Mouse (Mus musculus): ENCODE results near the gene Atp8b2. TPM values are rescaled to one million over a fixed set of nuclear protein-coding genes. Genes with fewer than 3 reads are reported as not detected.

Gene Atp8b2
- polyA plus RNA-seq (2012; rRNA removed) = 112 and 117 TPM in 2 replicates

DNA sequence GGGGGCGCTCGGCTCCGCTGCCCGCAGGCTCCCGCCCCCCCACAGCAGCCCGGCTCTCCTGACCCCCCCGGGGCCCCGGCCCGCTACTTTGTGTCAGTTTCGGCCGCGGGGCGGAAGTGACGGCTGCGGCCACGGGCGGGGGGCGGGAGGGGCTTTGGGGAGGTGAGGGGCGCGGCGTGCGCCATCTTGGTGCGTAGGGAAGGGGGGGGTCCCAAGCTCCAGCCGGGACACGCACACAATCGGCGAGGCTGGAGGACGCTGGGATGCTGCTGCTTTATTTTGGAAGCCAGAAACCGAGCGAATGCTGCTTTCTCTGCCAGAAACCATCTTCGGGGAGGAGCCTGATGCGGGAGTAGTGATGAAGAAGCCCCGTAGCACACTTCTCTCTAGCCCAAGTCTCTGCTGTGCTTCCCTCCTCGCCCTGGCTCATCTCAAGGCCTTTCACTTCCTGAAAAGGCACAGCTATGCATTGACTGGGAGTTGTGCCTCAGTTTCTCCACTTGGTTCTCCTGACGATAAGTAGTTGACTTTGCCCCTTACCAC is at the start of gene Atp8b2:
TSS of gene Atp8b2 (minus strand) at position 288 of the 543 bp plus-strand sequence.
- peaks cover 5% of the 10 kb centered on the region for H3K4me1 ChIP-seq (ENCODE audit: control insufficient read depth, insufficient read depth, low read length)
- TF ChIP-seq POLR2A (IDR thresholded peaks at IDR 0.05; ENCODE audit: extremely low read depth, insufficient read depth, low read length) = peak; percentile 79
- no peak for TF ChIP-seq CTCF (IDR thresholded peaks at IDR 0.05; ENCODE audit: extremely low read depth, insufficient read depth, low read length)
- H3K27ac ChIP-seq (ENCODE audit: insufficient read depth, low read length) = peak within 1 kb of the TSS; percentile 83
- peak within 1 kb of the TSS; percentile 73 for H3K4me3 ChIP-seq (ENCODE audit: insufficient read depth, low read length)

DNA sequence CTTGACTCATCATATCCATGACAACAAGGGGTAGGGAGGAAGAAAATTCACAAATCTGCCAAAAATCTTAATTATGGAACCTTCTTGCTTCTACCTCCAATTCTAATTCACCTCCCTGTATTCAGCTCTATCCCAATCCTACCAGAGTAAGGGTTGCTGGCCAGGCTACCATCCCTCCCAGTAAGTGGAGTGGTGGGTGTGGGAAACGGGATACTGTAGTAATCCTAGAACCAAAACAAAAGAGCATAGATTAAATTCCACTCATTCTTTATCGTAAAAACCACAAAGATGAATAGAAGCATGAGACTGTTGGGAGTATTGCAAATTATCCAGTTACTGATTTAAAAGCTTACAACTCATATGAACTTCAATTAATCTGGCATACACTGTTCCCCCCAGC is 47.0 kb upstream of the Atp8b2 start:
- no peak overlapping the region for H3K4me3 ChIP-seq (ENCODE audit: insufficient read depth, low read length)
- H3K27ac ChIP-seq (ENCODE audit: insufficient read depth, low read length) = no peak overlapping the region
- H3K4me1 ChIP-seq (ENCODE audit: control insufficient read depth, insufficient read depth, low read length) = no peaks in the 10 kb centered on the region; the same call in 1 of the 2 replicates
- no peak for TF ChIP-seq CTCF (IDR thresholded peaks at IDR 0.05; ENCODE audit: extremely low read depth, insufficient read depth, low read length)
- no peak for TF ChIP-seq POLR2A (IDR thresholded peaks at IDR 0.05; ENCODE audit: extremely low read depth, insufficient read depth, low read length)

DNA sequence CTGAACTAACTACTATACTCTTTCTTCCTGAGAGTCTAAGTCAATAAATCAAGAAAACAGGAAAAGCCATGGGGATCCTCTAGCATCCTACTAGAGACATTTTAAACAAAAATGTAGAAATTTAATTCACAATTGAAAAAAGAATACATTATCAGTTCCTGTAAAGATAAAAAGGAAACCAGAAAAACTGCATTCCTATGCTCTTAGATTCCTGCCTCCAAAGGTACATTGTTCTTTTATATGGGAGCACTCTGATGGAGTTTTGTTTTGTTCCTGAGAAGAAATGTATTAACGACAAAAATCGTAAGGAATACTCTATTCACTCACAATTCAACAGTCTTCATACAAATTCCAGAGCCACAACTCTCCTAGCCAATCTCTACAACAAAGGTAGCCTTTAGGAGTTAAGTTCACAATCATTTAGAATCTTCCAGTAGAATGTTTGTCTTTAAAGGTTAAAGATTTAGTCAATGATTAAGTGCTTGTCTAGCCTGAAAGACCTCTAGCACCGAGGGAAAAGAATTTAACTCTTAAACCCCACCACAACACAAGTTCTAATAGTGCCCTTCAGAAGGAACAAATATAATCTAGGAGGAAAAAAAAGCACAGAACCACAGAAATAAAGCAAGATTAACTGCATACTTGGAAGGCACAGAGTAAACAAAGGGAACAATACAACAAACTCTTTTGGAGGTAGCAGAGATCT is 40.9 kb upstream of the Atp8b2 start:
- Histone ChIP-seq H3K27ac (ENCODE audit: insufficient read depth, low read length) (no peak overlapping the region), H3K4me1 (ENCODE audit: control insufficient read depth, insufficient read depth, low read length) (peaks cover 2% of the 10 kb centered on the region; the same call in 1 of the 2 replicates), H3K4me3 (ENCODE audit: insufficient read depth, low read length) (no peak overlapping the region)
- TF ChIP-seq POLR2A (IDR thresholded peaks at IDR 0.05; ENCODE audit: extremely low read depth, insufficient read depth, low read length) = no peak
- TF ChIP-seq CTCF (IDR thresholded peaks at IDR 0.05; ENCODE audit: extremely low read depth, insufficient read depth, low read length) = no peak

DNA sequence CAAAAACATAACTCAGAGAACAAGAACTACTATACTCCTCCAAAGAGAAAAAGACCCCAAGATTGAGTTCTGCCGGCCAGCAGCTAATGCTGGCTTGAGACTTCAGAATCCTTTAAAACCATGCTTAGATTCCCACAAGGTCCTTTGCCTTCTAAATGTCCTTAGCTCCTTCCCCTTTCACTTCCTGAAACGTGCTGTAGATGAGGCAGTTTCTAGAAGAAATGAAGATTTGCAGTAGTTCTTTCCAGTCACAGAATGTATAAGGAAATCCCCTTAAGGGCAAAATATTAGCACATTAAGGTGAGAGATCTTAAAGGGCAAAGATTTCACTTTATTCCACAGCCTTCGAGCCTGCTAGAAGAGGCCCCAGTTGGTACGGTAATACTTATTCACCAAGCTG is 36.5 kb upstream of the Atp8b2 start:
- TF ChIP-seq POLR2A (IDR thresholded peaks at IDR 0.05; ENCODE audit: extremely low read depth, insufficient read depth, low read length) (no peak), CTCF (IDR thresholded peaks at IDR 0.05; ENCODE audit: extremely low read depth, insufficient read depth, low read length) (no peak)
- H3K4me1 ChIP-seq (ENCODE audit: control insufficient read depth, insufficient read depth, low read length) = peaks cover 3% of the 10 kb centered on the region; the same call in 1 of the 2 replicates
- no peak overlapping the region for H3K4me3 ChIP-seq (ENCODE audit: insufficient read depth, low read length)
- no peak overlapping the region for H3K27ac ChIP-seq (ENCODE audit: insufficient read depth, low read length)

DNA sequence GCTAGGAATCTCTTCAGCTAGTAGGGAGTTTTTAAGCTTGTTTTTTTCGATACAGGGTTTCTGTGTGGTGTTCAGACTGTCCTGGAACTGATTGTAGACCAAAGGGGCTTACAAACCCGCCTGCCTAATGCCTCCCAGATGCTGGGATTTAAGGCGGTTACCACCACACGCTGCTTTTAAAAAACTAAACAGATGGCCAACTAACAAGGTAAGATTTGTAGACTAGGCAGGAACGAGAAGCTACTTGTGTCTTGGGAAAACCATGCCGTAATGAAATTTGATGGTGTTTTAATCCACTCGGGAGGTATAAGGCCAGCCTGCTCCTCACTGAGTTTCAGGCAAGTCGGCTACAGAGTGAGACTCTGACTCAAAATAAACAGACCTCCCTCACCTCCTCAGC is 35.8 kb upstream of the Atp8b2 start:
- Histone ChIP-seq H3K27ac (ENCODE audit: insufficient read depth, low read length) (peak overlapping the region; percentile 30; the same call in 1 of the 2 replicates), H3K4me1 (ENCODE audit: control insufficient read depth, insufficient read depth, low read length) (peaks cover 3% of the 10 kb centered on the region; the same call in 1 of the 2 replicates), H3K4me3 (ENCODE audit: insufficient read depth, low read length) (peak overlapping the region; percentile 58; the same call in 1 of the 2 replicates)
- TF ChIP-seq POLR2A (IDR thresholded peaks at IDR 0.05; ENCODE audit: extremely low read depth, insufficient read depth, low read length) (no peak), CTCF (IDR thresholded peaks at IDR 0.05; ENCODE audit: extremely low read depth, insufficient read depth, low read length) (no peak)

DNA sequence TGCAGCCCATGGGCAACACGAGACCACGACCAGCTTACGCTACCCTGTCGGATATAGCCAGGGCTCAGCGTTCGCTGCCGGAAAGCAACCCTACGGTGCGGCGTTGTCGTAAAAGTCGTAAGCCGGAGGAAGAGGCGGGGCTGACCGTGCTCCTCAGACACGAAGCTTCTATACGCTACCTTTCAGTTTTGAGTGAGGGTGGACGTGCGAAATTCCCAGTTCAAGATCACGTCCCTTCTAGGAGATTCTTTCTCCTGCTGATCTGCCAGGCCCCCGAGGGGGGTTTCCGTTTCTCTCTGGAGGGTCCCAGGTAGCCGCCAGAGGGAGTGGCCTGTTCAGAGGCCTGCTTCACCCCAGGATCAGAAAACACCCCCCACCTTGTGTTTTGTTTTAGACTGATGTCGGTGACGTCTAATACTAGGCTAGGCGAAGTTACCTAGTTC is 35.3 kb upstream of the Atp8b2 start, which contains the start of gene Hax1:
TSS of gene Hax1 (minus strand) at position 169 of the 443 bp plus-strand sequence.
- Histone ChIP-seq H3K27ac (ENCODE audit: insufficient read depth, low read length) (peak within 1 kb of the TSS; percentile 30; the same call in 1 of the 2 replicates), H3K4me3 (ENCODE audit: insufficient read depth, low read length) (peak within 1 kb of the TSS; percentile 58), H3K4me1 (ENCODE audit: control insufficient read depth, insufficient read depth, low read length) (peaks cover 3% of the 10 kb centered on the region; the same call in 1 of the 2 replicates)
- TF ChIP-seq POLR2A (IDR thresholded peaks at IDR 0.05; ENCODE audit: extremely low read depth, insufficient read depth, low read length) (peak; percentile 91), CTCF (IDR thresholded peaks at IDR 0.05; ENCODE audit: extremely low read depth, insufficient read depth, low read length) (no peak)

DNA sequence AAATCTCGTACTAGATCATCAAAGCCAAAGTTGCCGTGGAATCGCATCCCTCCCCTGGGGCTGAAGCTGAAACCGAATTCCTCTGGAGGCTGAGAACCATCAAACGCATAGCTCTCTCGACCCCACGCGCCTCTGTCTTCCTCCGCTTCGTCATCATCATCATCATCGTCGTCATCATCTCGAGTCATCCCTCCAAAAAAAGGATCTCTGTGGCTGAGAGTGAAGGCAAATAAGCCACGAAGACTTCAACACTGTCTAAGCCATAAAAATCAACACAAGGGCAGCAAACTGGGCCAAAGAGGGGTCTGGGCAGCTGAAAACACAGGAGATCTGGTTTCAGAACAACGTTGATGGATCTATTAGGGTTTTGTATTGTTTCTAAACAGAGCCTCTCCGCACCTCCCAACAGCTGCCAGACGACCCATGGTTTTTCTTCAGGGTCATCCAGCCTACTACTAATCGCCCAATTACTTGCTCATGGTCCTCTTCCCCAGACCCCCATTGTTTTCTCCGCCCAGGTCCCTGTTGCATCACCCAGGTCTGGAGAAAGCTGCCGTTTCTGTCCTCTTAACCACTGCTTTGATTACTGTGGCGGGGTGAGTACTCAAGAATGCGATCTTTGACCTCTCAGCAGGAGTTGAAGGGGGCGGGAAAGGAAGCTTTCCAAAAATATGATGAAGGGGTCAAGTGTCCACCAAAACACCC is 34.6 kb upstream of the Atp8b2 start:
- Histone ChIP-seq H3K4me1 (ENCODE audit: control insufficient read depth, insufficient read depth, low read length) (peaks cover 3% of the 10 kb centered on the region; the same call in 1 of the 2 replicates), H3K27ac (ENCODE audit: insufficient read depth, low read length) (no peak overlapping the region), H3K4me3 (ENCODE audit: insufficient read depth, low read length) (peak overlapping the region; percentile 58)
- TF ChIP-seq CTCF (IDR thresholded peaks at IDR 0.05; ENCODE audit: extremely low read depth, insufficient read depth, low read length) (no peak), POLR2A (IDR thresholded peaks at IDR 0.05; ENCODE audit: extremely low read depth, insufficient read depth, low read length) (no peak)

DNA sequence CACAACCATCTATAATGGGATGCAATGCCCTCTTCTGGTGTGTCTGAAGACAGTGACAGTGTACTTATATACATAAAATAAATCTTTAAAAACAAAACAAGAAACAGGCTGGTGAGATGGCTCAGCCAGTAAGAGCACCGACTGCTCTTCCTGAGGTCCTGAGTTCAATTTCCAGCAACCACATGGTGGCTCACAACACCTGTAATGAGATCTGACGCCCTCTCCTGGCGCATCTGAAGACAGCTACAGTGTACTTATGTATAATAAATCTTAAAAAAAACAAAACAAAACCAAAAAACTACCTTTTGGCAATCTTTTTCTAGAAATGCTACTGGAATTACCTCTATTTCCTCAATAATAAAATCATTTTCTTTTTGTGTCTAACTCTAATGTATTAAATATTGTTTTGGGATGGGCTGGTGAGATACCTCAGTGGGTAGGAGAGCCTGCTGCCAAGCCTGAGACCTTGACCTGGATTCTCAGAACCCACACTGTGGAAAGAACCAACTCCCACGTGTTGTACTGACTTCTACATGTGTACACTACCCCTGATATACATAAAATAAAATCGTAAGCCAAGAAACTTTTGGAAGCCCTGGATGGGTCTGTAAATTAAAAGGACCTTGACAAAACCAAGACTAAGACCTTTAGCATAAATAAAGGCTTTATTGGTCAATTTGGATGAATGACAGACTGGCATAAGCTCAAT is 31.7 kb upstream of the Atp8b2 start:
- TF ChIP-seq POLR2A (IDR thresholded peaks at IDR 0.05; ENCODE audit: extremely low read depth, insufficient read depth, low read length) = no peak
- no peak for TF ChIP-seq CTCF (IDR thresholded peaks at IDR 0.05; ENCODE audit: extremely low read depth, insufficient read depth, low read length)
- no peak overlapping the region for H3K4me3 ChIP-seq (ENCODE audit: insufficient read depth, low read length)
- H3K4me1 ChIP-seq (ENCODE audit: control insufficient read depth, insufficient read depth, low read length) = peaks cover 3% of the 10 kb centered on the region; the same call in 1 of the 2 replicates
- H3K27ac ChIP-seq (ENCODE audit: insufficient read depth, low read length) = no peak overlapping the region

DNA sequence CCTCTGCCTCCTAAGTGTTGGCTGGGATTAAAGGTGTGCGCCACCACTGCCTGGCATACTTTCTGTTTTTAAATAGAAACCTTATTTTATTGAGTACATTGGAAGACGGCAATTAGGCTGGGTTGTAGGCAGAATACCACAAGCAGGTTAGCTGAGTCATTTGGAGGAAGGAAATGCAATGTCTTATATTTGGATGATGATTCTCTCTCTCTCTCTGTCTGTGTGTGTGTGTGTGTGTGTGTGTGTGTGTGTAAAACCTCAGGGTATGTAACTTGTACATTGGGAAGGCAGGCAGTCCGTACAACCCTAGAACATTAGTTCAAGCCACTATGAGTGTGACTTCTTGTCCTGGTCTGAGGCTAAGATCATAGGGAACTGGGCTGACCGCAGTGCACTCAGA is 24.5 kb upstream of the Atp8b2 start:
- Histone ChIP-seq H3K27ac (ENCODE audit: insufficient read depth, low read length) (no peak overlapping the region), H3K4me1 (ENCODE audit: control insufficient read depth, insufficient read depth, low read length) (no peaks in the 10 kb centered on the region), H3K4me3 (ENCODE audit: insufficient read depth, low read length) (no peak overlapping the region)

More for the DNA sequence above, 24.5 kb upstream of the Atp8b2 start:
- TF ChIP-seq POLR2A (IDR thresholded peaks at IDR 0.05; ENCODE audit: extremely low read depth, insufficient read depth, low read length) (no peak), CTCF (IDR thresholded peaks at IDR 0.05; ENCODE audit: extremely low read depth, insufficient read depth, low read length) (no peak)

Measured in cortical plate, adult 2 months (tissue).